Mouse (Mus musculus) olfactory bulb, adult 2 months (tissue): ENCODE results near the gene Dhrs7c.

Experiments
- CTCF ChIP-seq: fragments of 200-500 bp; IDR thresholded peaks from 2 replicates; pipeline ENCODE4 v1.5.1; 2012; ENCODE audit warnings: low read depth, mild to moderate bottlenecking, low read length, moderate library complexity; ENCODE audit not compliant: insufficient read depth
- POLR2A ChIP-seq: fragments of 200-500 bp; IDR thresholded peaks from 2 replicates; pipeline ENCODE4 v1.6.1; 2012; ENCODE audit warnings: mild to moderate bottlenecking, low read depth, low read length, moderate library complexity; ENCODE audit not compliant: insufficient read depth

DNA sequence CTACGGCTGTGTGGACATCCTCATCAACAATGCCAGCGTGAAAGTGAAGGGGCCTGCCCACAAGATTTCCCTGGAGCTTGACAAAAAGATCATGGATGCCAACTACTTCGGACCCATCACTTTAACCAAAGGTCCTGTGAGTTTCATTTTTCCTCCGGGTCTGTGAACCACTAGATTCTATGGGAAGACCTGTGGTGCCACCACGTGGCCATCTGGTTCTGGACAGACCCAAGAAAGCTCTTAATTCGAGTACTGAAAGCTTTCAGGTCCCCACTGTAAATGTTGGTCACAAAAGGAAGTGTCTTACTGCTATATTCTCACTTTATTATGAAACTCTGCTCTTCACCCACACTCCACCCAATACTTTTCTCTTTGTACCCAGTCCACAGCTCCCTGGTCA is 13.5 kb downstream of the Dhrs7c start:
- TF ChIP-seq CTCF (no peak), POLR2A (no peak)
